Mouse (Mus musculus) midbrain, embryonic 10.5 days (tissue): ENCODE data around the gene G6pc. TPM values are rescaled to one million over a fixed set of nuclear protein-coding genes. Genes with fewer than 3 reads are reported as not detected.
A peak's percentile ranks its signal among the peaks of the same experiment; 100 is the strongest.

Source experiments
- DNase-seq: peaks from one replicate; pipeline ENCODE4 v3.0.0-alpha.2; 2017; ENCODE audit warnings: low spot score
- H3K27ac ChIP-seq: fragments of 300-500 bp; sonication (generic); replicated peaks from 2 replicates; pipeline ENCODE4 v1.5.1; 2016; ENCODE audit warnings: mild to moderate bottlenecking
- H3K27me3 ChIP-seq: fragments of 300-500 bp; sonication (generic); 2 replicates; pipeline ENCODE4 v1.6.1; 2016; ENCODE audit warnings: low read depth, mild to moderate bottlenecking; ENCODE audit not compliant: poor library complexity, severe bottlenecking
- H3K36me3 ChIP-seq: fragments of 300-500 bp; sonication (generic); 2 replicates; pipeline ENCODE4 v1.6.1; 2016; ENCODE audit warnings: mild to moderate bottlenecking, moderate library complexity
- H3K4me1 ChIP-seq: fragments of 300-500 bp; sonication (generic); 2 replicates; pipeline ENCODE4 v1.6.1; 2016
- H3K4me3 ChIP-seq: fragments of 300-500 bp; sonication (generic); 2 replicates; pipeline ENCODE4 v1.5.1; 2016; ENCODE audit warnings: mild to moderate bottlenecking, moderate library complexity
- H3K9me3 ChIP-seq: fragments of 300-500 bp; sonication (generic); replicated peaks from 2 replicates; pipeline ENCODE4 v1.6.1; 2016; ENCODE audit warnings: mild to moderate bottlenecking
- WGBS: fragments of 180-500 bp; shearing (Covaris S2); methylation state at CpG from one replicate; pipeline ENCODE4 v1.1.7; 2016; 5-methylcytosine and 5-hydroxymethylcytosine counted together
- microRNA-seq: library from miRNA; unstranded; fragments of <30 nt; microRNA quantifications from one replicate; pipeline ENCODE4, GENCODE M21; 2017
- polyA plus RNA-seq: library from polyadenylated mRNA; unstranded; fragments of >200 nt; fragmentation: Nextera tagmentation; extraction: Ambion mirVana; gene quantifications from 2 replicates; pipeline ENCODE4 v1.2.1, GENCODE M21; 2016

The G6pc gene
- polyA plus RNA-seq, 1 experiment from 2014 or later, result not detected

- Histone ChIP-seq H3K27ac (peak within 1 kb of the TSS; percentile 87), H3K4me1 (peaks cover 36% of the 10 kb centered on the region), H3K9me3 (no peaks in the 10 kb centered on the region), H3K36me3 (peaks cover 8% of the 10 kb centered on the region), H3K27me3 (peaks cover 9% of the 10 kb centered on the region), H3K4me3 (peak within 1 kb of the TSS; percentile 99)
- WGBS, result 7% methylated on average over 23 of the region's 23 CpGs
- DNase-seq, result no peak
These were observed 56.9 kb downstream of the G6pc start, which contains the start of gene Gm27029 for GRCm38 (mm10) chr11:101424105-101424851. Gene Gm27029 (minus strand): TSS chr11:101424796.

DNA sequence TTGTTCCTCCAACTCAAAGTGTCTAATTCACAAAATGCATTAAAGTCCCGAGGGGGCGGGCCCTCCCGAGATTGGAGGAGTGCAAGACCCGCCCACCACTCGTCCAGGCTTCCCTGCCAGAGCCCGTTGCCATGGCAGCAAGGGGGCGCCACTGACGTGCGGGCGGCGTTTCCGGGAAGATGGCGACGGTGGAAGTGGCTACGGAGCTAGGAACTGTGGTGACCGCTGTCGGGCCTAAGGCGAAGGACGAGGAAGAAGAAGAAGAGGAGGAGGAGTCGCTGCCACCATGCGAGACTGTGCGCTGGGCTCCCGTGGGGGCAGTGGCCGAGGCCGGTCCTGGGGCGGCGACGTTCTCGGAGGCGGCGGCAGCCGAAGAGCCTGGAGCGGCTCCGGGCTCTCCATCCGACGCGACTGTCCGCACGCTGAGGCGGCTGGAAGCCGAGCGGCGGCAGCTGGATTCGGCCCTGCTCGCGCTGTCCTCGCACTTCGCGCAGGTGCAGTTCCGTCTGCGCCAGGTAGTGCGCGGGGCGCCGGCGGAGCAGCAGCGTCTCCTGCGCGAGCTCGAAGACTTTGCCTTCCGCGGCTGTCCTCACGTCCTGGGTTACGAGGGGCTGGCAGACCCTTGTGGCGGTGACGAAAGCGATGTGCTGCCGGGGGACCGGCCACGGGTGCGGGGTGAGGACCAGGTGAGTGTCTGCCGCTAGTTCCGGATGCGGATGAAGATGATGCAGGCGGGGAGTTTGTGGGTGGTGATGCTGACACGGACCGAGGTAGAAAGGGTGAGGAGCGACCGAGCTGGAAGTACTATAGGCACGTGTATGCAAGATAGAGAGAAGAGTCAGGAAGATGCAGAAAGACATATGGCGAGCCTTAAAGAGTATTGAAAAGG lies 57.8 kb downstream of the G6pc start, which contains the start of the genes Rundc1 and Ptges3l:
Gene Rundc1 (plus strand): TSS at position 161 of the 889 bp plus-strand sequence.
Gene Ptges3l (minus strand): TSS at position 409 of the 889 bp plus-strand sequence.
- Histone ChIP-seq H3K4me1 (peaks cover 32% of the 10 kb centered on the region), H3K27ac (peak within 1 kb of the TSS; percentile 87), H3K9me3 (no peaks in the 10 kb centered on the region), H3K36me3 (peaks cover 17% of the 10 kb centered on the region), H3K4me3 (peak within 1 kb of the TSS; percentile 99), H3K27me3 (peaks cover 9% of the 10 kb centered on the region)
- WGBS, result under 1% methylated on average over 81 of the region's 81 CpGs
- DNase-seq, result peak; percentile 97

DNA sequence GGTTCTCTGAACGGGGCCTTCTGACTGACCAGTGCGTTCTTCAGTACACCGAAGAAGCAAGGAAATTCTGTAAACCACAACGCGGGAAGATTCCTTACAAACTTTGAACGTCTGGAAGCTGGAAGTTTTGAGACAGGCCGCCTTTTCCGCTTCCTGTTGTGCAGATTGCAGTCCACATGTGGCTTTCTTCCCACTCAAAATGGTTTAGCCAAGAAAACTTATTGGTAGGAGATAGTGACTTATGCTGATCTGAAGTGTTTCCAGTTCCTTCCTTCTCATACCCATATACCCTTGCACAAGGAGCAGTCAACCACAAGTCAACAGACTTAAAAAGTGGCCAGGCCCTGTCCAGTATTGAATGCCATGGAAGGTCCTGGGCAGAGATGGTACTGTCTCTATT lies 58.8 kb downstream of the G6pc start:
- Histone ChIP-seq H3K27me3 (peaks cover 9% of the 10 kb centered on the region), H3K36me3 (peaks cover 27% of the 10 kb centered on the region), H3K4me1 (peaks cover 32% of the 10 kb centered on the region), H3K4me3 (peak overlapping the region; percentile 99), H3K9me3 (no peaks in the 10 kb centered on the region), H3K27ac (no peak overlapping the region)
- 71% methylated on average over 8 of the region's 8 CpGs for WGBS
- no peak for DNase-seq

Small RNAs within 50 kb of the gene (microRNA-seq; reads per million reads assigned to microRNA genes)
- gene Gm25593 (not detected), gene Mir6929 (not detected)

Other genes starting within 250 kb of the G6pc start
- gene Retreg3, start 247.7 kb upstream of the G6pc start, polyA plus RNA-seq, result 16.4 and 20.2 TPM in 2 replicates
- 131 and 135 TPM in 2 replicates for gene Tubg1, start 247.6 kb upstream of the G6pc start, polyA plus RNA-seq
- 2.1 and 3.9 TPM in 2 replicates for gene Tubg2, start 211.7 kb upstream of the G6pc start, polyA plus RNA-seq
- gene Cntnap1, start 197.0 kb upstream of the G6pc start, polyA plus RNA-seq, result 0.28 and 0.43 TPM in 2 replicates
- gene Plekhh3, start 196.2 kb upstream of the G6pc start, polyA plus RNA-seq, result 4.5 and 5.6 TPM in 2 replicates
- gene Ccr10, start 192.1 kb upstream of the G6pc start, polyA plus RNA-seq, result 0.17 and 0.20 TPM in 2 replicates
- 11.1 and 11.2 TPM in 2 replicates for gene Ezh1, start 141.1 kb upstream of the G6pc start, polyA plus RNA-seq
- 64.7 and 71.5 TPM in 2 replicates for gene Ramp2, start 121.5 kb upstream of the G6pc start, polyA plus RNA-seq
- 137 and 143 TPM in 2 replicates for gene Vps25, start 113.9 kb upstream of the G6pc start, polyA plus RNA-seq
- 5.4 and 8.0 TPM in 2 replicates for gene Wnk4, start 107.0 kb upstream of the G6pc start, polyA plus RNA-seq
- 1.6 and 1.8 TPM in 2 replicates for gene Cntd1, start 88.5 kb upstream of the G6pc start, polyA plus RNA-seq
- 223 and 228 TPM in 2 replicates for gene Coa3, start 88.4 kb upstream of the G6pc start, polyA plus RNA-seq
- gene Becn1, start 65.3 kb upstream of the G6pc start, polyA plus RNA-seq, result 152 and 162 TPM in 2 replicates
- 181 and 194 TPM in 2 replicates for gene Psme3, start 51.3 kb upstream of the G6pc start, polyA plus RNA-seq
- gene Aoc2, start 42.5 kb upstream of the G6pc start, polyA plus RNA-seq, result 1.6 and 2.5 TPM in 2 replicates
- gene Aoc3, start 37.0 kb upstream of the G6pc start, polyA plus RNA-seq, result 0.04 TPM in 1 of 2 replicates, not detected in the other
- gene Aarsd1, start 50.1 kb downstream of the G6pc start, polyA plus RNA-seq, result 105 TPM in 2 replicates
- gene Gm27029, start 57.2 kb downstream of the G6pc start, polyA plus RNA-seq, result 8.4 and 9.4 TPM in 2 replicates
- 22.8 and 24.0 TPM in 2 replicates for gene Rundc1, start 57.5 kb downstream of the G6pc start, polyA plus RNA-seq
- 2.4 and 3.7 TPM in 2 replicates for gene Ptges3l, start 57.8 kb downstream of the G6pc start, polyA plus RNA-seq
- gene Rpl27, start 74.7 kb downstream of the G6pc start, polyA plus RNA-seq, result 382 and 448 TPM in 2 replicates
- gene Ifi35, start 80.8 kb downstream of the G6pc start, polyA plus RNA-seq, result 3.2 and 4.0 TPM in 2 replicates
- 38.8 and 57.7 TPM in 2 replicates for gene Rnd2, start 97.4 kb downstream of the G6pc start, polyA plus RNA-seq
- 36.1 and 47.7 TPM in 2 replicates for gene Vat1, start 98.7 kb downstream of the G6pc start, polyA plus RNA-seq
- gene Brca1, start 184.4 kb downstream of the G6pc start, polyA plus RNA-seq, result 21.6 and 23.0 TPM in 2 replicates
- 69.9 and 83.7 TPM in 2 replicates for gene Nbr1, start 184.6 kb downstream of the G6pc start, polyA plus RNA-seq
- 2.0 and 3.9 TPM in 2 replicates for gene Tmem106a, start 214.7 kb downstream of the G6pc start, polyA plus RNA-seq
- gene Gm11634, start 231.7 kb downstream of the G6pc start, polyA plus RNA-seq, result 0.22 TPM in 1 of 2 replicates, not detected in the other